In genomic region chr11:96301064-96301431, GRCm38 (mm10) we compare ENCODE assay signal across 16 mouse cellular contexts. TPM values are rescaled to one million over a fixed set of nuclear protein-coding genes. Genes with fewer than 3 reads are reported as not detected.
DNase-seq lines count a peak whose midpoint lies in the region; ATAC-seq and TF ChIP-seq lines count a peak whose summit lies in the region.
"Had no signal": no experiment of that assay in that cellular context is flagged by ENCODE, and none has a peak within 500 bp of the region (broad histone marks: within the 10 kb centered on the region; RNA-seq: fewer than 3 reads in every experiment).

No protein-coding gene starts in this region.

- H3K36me3 ChIP-seq in heart, embryonic 13.5 days = no peaks in the 10 kb centered on the region
- H3K36me3 ChIP-seq in lung, postnatal 0 days (ENCODE audit: insufficient read depth, low read length) = no peaks in the 10 kb centered on the region
- H3K36me3 ChIP-seq in limb, embryonic 11.5 days (ENCODE audit: control insufficient read depth, insufficient read depth, low read length) = no peaks in the 10 kb centered on the region
- H3K36me3 ChIP-seq in stomach, embryonic 16.5 days (ENCODE audit: control insufficient read depth, insufficient read depth, low read length) = no peaks in the 10 kb centered on the region
- H3K36me3 ChIP-seq: embryonic facial prominence, embryonic 13.5 days had no signal

- TF ChIP-seq EP300 in lung, postnatal 0 days (IDR thresholded peaks at IDR 0.05) = no peak

- peak overlapping the region; percentile 33; the same call in 1 of the 2 replicates for H3K4me2 ChIP-seq in heart, embryonic 13.5 days
- peak overlapping the region; percentile 61 for H3K4me2 ChIP-seq in lung, postnatal 0 days (replicated peaks; ENCODE audit: low read depth, low read length)
- H3K4me2 ChIP-seq in limb, embryonic 11.5 days (ENCODE audit: low read depth, severe bottlenecking) = peak overlapping the region; percentile 32; the same call in 1 of the 2 replicates
- peak overlapping the region; percentile 87 for H3K4me2 ChIP-seq in stomach, embryonic 16.5 days (ENCODE audit: low read depth, low read length)
- H3K4me2 ChIP-seq: embryonic facial prominence, embryonic 13.5 days had no signal

- WGBS in heart, embryonic 13.5 days = 9% methylated on average over 10 of the region's 10 CpGs
- 31% methylated on average over 8 of the region's 10 CpGs for WGBS in lung, postnatal 0 days
- WGBS in limb, embryonic 11.5 days = 8% methylated on average over 10 of the region's 10 CpGs
- WGBS in stomach, embryonic 16.5 days = 25% methylated on average over 10 of the region's 10 CpGs
- WGBS in cerebellum, adult 2 months = 7% methylated on average over 10 of the region's 10 CpGs

- no peak for TF ChIP-seq CTCF in lung, postnatal 0 days (IDR thresholded peaks at IDR 0.05)
- no peak for TF ChIP-seq CTCF in cerebellum, adult 2 months (IDR thresholded peaks at IDR 0.05; ENCODE audit: borderline replicate concordance, insufficient read depth, low read depth, low read length)

- no peak for DNase-seq in heart, postnatal 10 days
- no peak for DNase-seq in lung, postnatal 0 days (ENCODE audit: low spot score)
- DNase-seq in lung, adult 18-20 months = no peak
- no peak for DNase-seq in limb, embryonic 11.5 days (ENCODE audit: low spot score)
- DNase-seq in layer of hippocampus, adult 11-12 months (ENCODE audit: low spot score) = no peak
- DNase-seq in cerebellum, adult 2 months = no peak
- DNase-seq: B cell, adult 2 months; gastrocnemius, postnatal 25 days; thymus, postnatal 36 days had no signal

- no peak for TF ChIP-seq POLR2A in cerebellum, adult 2 months (IDR thresholded peaks at IDR 0.05; ENCODE audit: borderline replicate concordance, insufficient read depth, low read length)

- peaks cover 100% of the 10 kb centered on the region for H3K27me3 ChIP-seq in heart, embryonic 13.5 days (replicated peaks)
- peaks cover 52% of the 10 kb centered on the region for H3K27me3 ChIP-seq in lung, postnatal 0 days (replicated peaks; ENCODE audit: insufficient read depth, low read length)
- H3K27me3 ChIP-seq in limb, embryonic 11.5 days (ENCODE audit: control insufficient read depth, insufficient read depth, low read length) = peaks cover 99% of the 10 kb centered on the region
- H3K27me3 ChIP-seq in stomach, embryonic 16.5 days (ENCODE audit: control insufficient read depth, insufficient read depth, low read length) = peaks cover 57% of the 10 kb centered on the region
- peaks cover 20% of the 10 kb centered on the region; the same call in 1 of the 2 replicates for H3K27me3 ChIP-seq in cerebellum, adult 2 months (ENCODE audit: control insufficient read depth, insufficient read depth, low read length)

- no peaks in the 10 kb centered on the region for H3K9me3 ChIP-seq in heart, embryonic 13.5 days
- no peaks in the 10 kb centered on the region for H3K9me3 ChIP-seq in lung, postnatal 0 days (ENCODE audit: low read length)
- H3K9me3 ChIP-seq in limb, embryonic 11.5 days (ENCODE audit: control insufficient read depth, low read length) = no peaks in the 10 kb centered on the region
- no peaks in the 10 kb centered on the region for H3K9me3 ChIP-seq in stomach, embryonic 16.5 days (replicated peaks; ENCODE audit: control insufficient read depth, low read length)
- H3K9me3 ChIP-seq: embryonic facial prominence, embryonic 13.5 days had no signal

- ATAC-seq in heart, embryonic 13.5 days (ENCODE audit: extremely low read depth, insufficient number of reproducible peaks, low FRiP score, low TSS enrichment) = no peak
- ATAC-seq in lung, postnatal 0 days = no peak
- ATAC-seq in limb, embryonic 11.5 days (ENCODE audit: insufficient number of reproducible peaks, low FRiP score, low TSS enrichment, low read depth) = no peak
- no peak for ATAC-seq in stomach, embryonic 16.5 days (ENCODE audit: insufficient read depth, low FRiP score)
- ATAC-seq: activated CD4-positive, CD25-positive, alpha-beta regulatory T cell, adult 4 months; forebrain, embryonic 14.5 days had no signal

- 0 out of 2 replicates have a peak overlapping the region, but pooled peaks have one; percentile 50 for H3K9ac ChIP-seq in heart, embryonic 13.5 days
- no peak overlapping the region for H3K9ac ChIP-seq in lung, postnatal 0 days (replicated peaks; ENCODE audit: low read depth)
- no peak overlapping the region for H3K9ac ChIP-seq in limb, embryonic 11.5 days (ENCODE audit: low read length)
- H3K9ac ChIP-seq in stomach, embryonic 16.5 days (ENCODE audit: low read length) = peak overlapping the region; percentile 81
- H3K9ac ChIP-seq: embryonic facial prominence, embryonic 13.5 days had no signal

- H3K4me1 ChIP-seq in heart, embryonic 13.5 days = peaks cover 6% of the 10 kb centered on the region
- H3K4me1 ChIP-seq in lung, postnatal 0 days (ENCODE audit: insufficient read depth, low read depth, low read length) = no peaks in the 10 kb centered on the region
- peaks cover 23% of the 10 kb centered on the region for H3K4me1 ChIP-seq in limb, embryonic 11.5 days (ENCODE audit: control insufficient read depth, insufficient read depth, low read length)
- H3K4me1 ChIP-seq in stomach, embryonic 16.5 days (ENCODE audit: control insufficient read depth, insufficient read depth, low read length) = peaks cover 19% of the 10 kb centered on the region
- no peaks in the 10 kb centered on the region for H3K4me1 ChIP-seq in cerebellum, adult 2 months (ENCODE audit: control insufficient read depth, insufficient read depth, low read length)

- intact Hi-C loops in heart, postnatal 10 days (cut with DNase I) = loop anchor here (5.0 kb wide), 2 partner anchors 251 to 371 kb away; no protein-coding TSS in a partner anchor

- peak overlapping the region; percentile 41 for H3K4me3 ChIP-seq in heart, embryonic 13.5 days
- H3K4me3 ChIP-seq in lung, postnatal 0 days (ENCODE audit: low read depth, low read length) = peak overlapping the region; percentile 46
- H3K4me3 ChIP-seq in limb, embryonic 11.5 days (ENCODE audit: low read depth, low read length) = peak overlapping the region; percentile 14; the same call in 1 of the 2 replicates
- H3K4me3 ChIP-seq in stomach, embryonic 16.5 days (replicated peaks; ENCODE audit: low read length) = peak overlapping the region; percentile 58
- H3K4me3 ChIP-seq in cerebellum, adult 2 months (replicated peaks; ENCODE audit: insufficient read depth, low read depth, low read length) = no peak overlapping the region
- H3K4me3 ChIP-seq: embryonic facial prominence, embryonic 13.5 days had no signal

- H3K27ac ChIP-seq in heart, embryonic 13.5 days (replicated peaks) = no peak overlapping the region
- no peak overlapping the region for H3K27ac ChIP-seq in lung, postnatal 0 days (ENCODE audit: low read length)
- H3K27ac ChIP-seq in limb, embryonic 11.5 days (replicated peaks; ENCODE audit: low read depth, low read length) = no peak overlapping the region
- H3K27ac ChIP-seq in stomach, embryonic 16.5 days (ENCODE audit: low read length) = peak overlapping the region; percentile 73; the same call in 1 of the 2 replicates
- no peak overlapping the region for H3K27ac ChIP-seq in cerebellum, adult 2 months (ENCODE audit: insufficient read depth, low read length)
- H3K27ac ChIP-seq: embryonic facial prominence, embryonic 13.5 days had no signal

RNA-seq across cellular contexts. Expression of gene Hoxb5, which starts 2.1 kb away (rescaled TPM):
- polyA plus RNA-seq in heart, embryonic 13.5 days (2015; fragmentation: Nextera tagmentation; extraction: Ambion mirVana) = 3.8 and 5.5 TPM in 2 replicates
- under 1 TPM; 0.45 to 0.62 TPM for total RNA-seq in heart, postnatal 10 days (2021)
- 16.8 and 17.3 TPM in 2 replicates for polyA plus RNA-seq in lung, postnatal 0 days (2015; fragmentation: Nextera tagmentation; extraction: Ambion mirVana)
- 2.1 and 2.6 TPM in 2 replicates for polyA plus RNA-seq in limb, embryonic 11.5 days (2014; fragmentation: Nextera tagmentation; extraction: Ambion mirVana)
- polyA plus RNA-seq in stomach, embryonic 16.5 days (2015; fragmentation: Nextera tagmentation; extraction: Ambion mirVana) = 13.8 TPM in 2 replicates
- polyA plus RNA-seq in cerebellum, adult 2 months (2012; rRNA removed) = 6.8 and 9.3 TPM in 2 replicates
- polyA plus RNA-seq: activated CD4-positive, CD25-positive, alpha-beta regulatory T cell, adult 4 months; forebrain, embryonic 14.5 days had no signal

RNA-seq across cellular contexts. Expression of gene Hoxb6, which starts 8.8 kb away (rescaled TPM):
- polyA plus RNA-seq in heart, embryonic 13.5 days (2015; fragmentation: Nextera tagmentation; extraction: Ambion mirVana) = 1.4 and 2.0 TPM in 2 replicates
- total RNA-seq in heart, postnatal 10 days (2021) = not detected
- polyA plus RNA-seq in lung, postnatal 0 days (2015; fragmentation: Nextera tagmentation; extraction: Ambion mirVana) = 7.3 and 7.4 TPM in 2 replicates
- polyA plus RNA-seq in limb, embryonic 11.5 days (2014; fragmentation: Nextera tagmentation; extraction: Ambion mirVana) = 1.9 and 2.8 TPM in 2 replicates
- 5.6 and 8.3 TPM in 2 replicates for polyA plus RNA-seq in stomach, embryonic 16.5 days (2015; fragmentation: Nextera tagmentation; extraction: Ambion mirVana)
- polyA plus RNA-seq in cerebellum, adult 2 months (2012; rRNA removed) = 1.5 and 3.2 TPM in 2 replicates
- total RNA-seq: heart, postnatal 25 days; megakaryocyte progenitor cell, adult 5-6 weeks had no signal
- polyA plus RNA-seq: activated CD4-positive, CD25-positive, alpha-beta regulatory T cell, adult 4 months; forebrain, embryonic 14.5 days had no signal

RNA-seq across cellular contexts. Expression of gene Hoxb7, which starts 14.6 kb away (rescaled TPM):
- polyA plus RNA-seq in heart, embryonic 13.5 days (2015; fragmentation: Nextera tagmentation; extraction: Ambion mirVana) = 0.11 and 0.25 TPM in 2 replicates
- not detected for total RNA-seq in heart, postnatal 10 days (2021)
- polyA plus RNA-seq in lung, postnatal 0 days (2015; fragmentation: Nextera tagmentation; extraction: Ambion mirVana) = 1.3 and 1.9 TPM in 2 replicates
- 3.7 and 4.3 TPM in 2 replicates for polyA plus RNA-seq in limb, embryonic 11.5 days (2014; fragmentation: Nextera tagmentation; extraction: Ambion mirVana)
- 6.3 and 8.3 TPM in 2 replicates for polyA plus RNA-seq in stomach, embryonic 16.5 days (2015; fragmentation: Nextera tagmentation; extraction: Ambion mirVana)
- polyA plus RNA-seq in cerebellum, adult 2 months (2012; rRNA removed) = 0.11 TPM in 1 of 2 replicates, not detected in the other
- total RNA-seq: heart, postnatal 25 days; megakaryocyte progenitor cell, adult 5-6 weeks had no signal
- polyA plus RNA-seq: activated CD4-positive, CD25-positive, alpha-beta regulatory T cell, adult 4 months; forebrain, embryonic 14.5 days had no signal

RNA-seq across cellular contexts. Expression of gene Hoxb4, which starts 17.0 kb away (rescaled TPM):
- 0.43 and 0.59 TPM in 2 replicates for polyA plus RNA-seq in heart, embryonic 13.5 days (2015; fragmentation: Nextera tagmentation; extraction: Ambion mirVana)
- total RNA-seq in heart, postnatal 10 days (2021) = 1 to 10 TPM; 1.1 TPM
- polyA plus RNA-seq in lung, postnatal 0 days (2015; fragmentation: Nextera tagmentation; extraction: Ambion mirVana) = 2.6 and 3.0 TPM in 2 replicates
- polyA plus RNA-seq in limb, embryonic 11.5 days (2014; fragmentation: Nextera tagmentation; extraction: Ambion mirVana) = 0.33 and 0.45 TPM in 2 replicates
- 2.2 and 2.7 TPM in 2 replicates for polyA plus RNA-seq in stomach, embryonic 16.5 days (2015; fragmentation: Nextera tagmentation; extraction: Ambion mirVana)
- 1.5 TPM in 2 replicates for polyA plus RNA-seq in cerebellum, adult 2 months (2012; rRNA removed)
- polyA plus RNA-seq: forebrain, embryonic 14.5 days had no signal

RNA-seq across cellular contexts. Expression of gene Hoxb8, which starts 19.3 kb away (rescaled TPM):
- not detected in 2 replicates for polyA plus RNA-seq in heart, embryonic 13.5 days (2015; fragmentation: Nextera tagmentation; extraction: Ambion mirVana)
- not detected for total RNA-seq in heart, postnatal 10 days (2021)
- polyA plus RNA-seq in lung, postnatal 0 days (2015; fragmentation: Nextera tagmentation; extraction: Ambion mirVana) = 0.23 and 0.35 TPM in 2 replicates
- 0.38 and 0.89 TPM in 2 replicates for polyA plus RNA-seq in limb, embryonic 11.5 days (2014; fragmentation: Nextera tagmentation; extraction: Ambion mirVana)
- polyA plus RNA-seq in stomach, embryonic 16.5 days (2015; fragmentation: Nextera tagmentation; extraction: Ambion mirVana) = 0.44 and 1.5 TPM in 2 replicates
- polyA plus RNA-seq in cerebellum, adult 2 months (2012; rRNA removed) = 0.11 and 1.0 TPM in 2 replicates
- total RNA-seq: heart, postnatal 25 days; megakaryocyte progenitor cell, adult 5-6 weeks had no signal
- polyA plus RNA-seq: activated CD4-positive, CD25-positive, alpha-beta regulatory T cell, adult 4 months; forebrain, embryonic 14.5 days had no signal

Comparison
In these comparisons a context has a peak if more than half of its experiments do, and no peak if none do; other contexts are left out.
1. H3K4me2 ChIP-seq: peak in every context shown above with its lines; median percentile 87 in stomach, embryonic 16.5 days; 61 in lung, postnatal 0 days; 33 in heart, embryonic 13.5 days; 32 in limb, embryonic 11.5 days.
2. H3K9ac ChIP-seq: peak in heart, embryonic 13.5 days (single experiment) and stomach, embryonic 16.5 days (single experiment); none in lung, postnatal 0 days (single experiment) and limb, embryonic 11.5 days (single experiment).